Mouse (Mus musculus) hindbrain, embryonic 15.5 days (tissue): ENCODE data around the gene Zbtb8os. TPM values are rescaled to one million over a fixed set of nuclear protein-coding genes. Genes with fewer than 3 reads are reported as not detected.

ENCODE experiments used
- ATAC-seq: fragments of 200-750 bp; cut with Nextera tagmentation; 2 replicates; pipeline ENCODE4 v1.8.0; 2017; ENCODE audit warnings: low read depth, moderate number of reproducible peaks, moderate TSS enrichment; ENCODE audit not compliant: low FRiP score
- H3K27ac ChIP-seq: fragments of 300-500 bp; sonication (generic); replicated peaks from 2 replicates; pipeline ENCODE4 v1.5.1; 2015; ENCODE audit warnings: mild to moderate bottlenecking, inconsistent platforms
- H3K27me3 ChIP-seq: fragments of 300-500 bp; sonication (generic); 2 replicates; pipeline ENCODE4 v1.6.1; 2015; ENCODE audit warnings: control low read depth, inconsistent platforms
- H3K36me3 ChIP-seq: fragments of 300-500 bp; sonication (generic); 2 replicates; pipeline ENCODE4 v1.6.1; 2015; ENCODE audit warnings: control low read depth, inconsistent platforms
- H3K4me1 ChIP-seq: fragments of 300-500 bp; sonication (generic); replicated peaks from 2 replicates; pipeline ENCODE4 v1.6.1; 2015; ENCODE audit warnings: control low read depth, inconsistent platforms
- H3K4me2 ChIP-seq: fragments of 300-500 bp; sonication (generic); 2 replicates; pipeline ENCODE4 v1.6.1; 2015; ENCODE audit warnings: moderate library complexity, mild to moderate bottlenecking, inconsistent platforms
- H3K4me3 ChIP-seq: fragments of 300-500 bp; sonication (generic); 2 replicates; pipeline ENCODE4 v1.5.1; 2015; ENCODE audit warnings: mild to moderate bottlenecking, inconsistent platforms
- H3K9ac ChIP-seq: fragments of 300-500 bp; sonication (generic); 2 replicates; pipeline ENCODE4 v1.6.1; 2015; ENCODE audit warnings: inconsistent platforms
- H3K9me3 ChIP-seq: fragments of 300-500 bp; sonication (generic); 2 replicates; pipeline ENCODE4 v1.6.1; 2016; ENCODE audit warnings: control low read depth, inconsistent platforms
- WGBS: fragments of 180-500 bp; shearing (Covaris S2); methylation state at CpG from one replicate; pipeline ENCODE4 v1.1.7; 2015; 5-methylcytosine and 5-hydroxymethylcytosine counted together
- polyA plus RNA-seq: library from polyadenylated mRNA; unstranded; fragments of >200 nt; fragmentation: Nextera tagmentation; extraction: Ambion mirVana; gene quantifications from 2 replicates; pipeline ENCODE4 v1.2.1, GENCODE M21; 2015

Gene Zbtb8os
- polyA plus RNA-seq, 1 experiment from 2014 or later, result 18.1 TPM

GRCm38 (mm10) chr4:129399813-129400212, 64.3 kb downstream of the Zbtb8os start:
- no peak overlapping the region for H3K4me3 ChIP-seq
- no peak overlapping the region for H3K4me2 ChIP-seq
- no peaks in the 10 kb centered on the region for H3K36me3 ChIP-seq
- H3K4me1 ChIP-seq, result no peaks in the 10 kb centered on the region
- no peaks in the 10 kb centered on the region for H3K27me3 ChIP-seq
- H3K27ac ChIP-seq, result no peak overlapping the region
- no peak for ATAC-seq
- 85% methylated on average over 4 of the region's 4 CpGs for WGBS
- no peaks in the 10 kb centered on the region for H3K9me3 ChIP-seq
- H3K9ac ChIP-seq, result no peak overlapping the region

Other genes starting within 250 kb of the Zbtb8os start
- gene Tmem54, start 230.1 kb upstream of the Zbtb8os start, polyA plus RNA-seq, result 0.14 TPM in 1 of 2 replicates, not detected in the other
- gene Hpca, start 213.7 kb upstream of the Zbtb8os start, polyA plus RNA-seq, result 110 and 133 TPM in 2 replicates
- 12.5 and 15.0 TPM in 2 replicates for gene Fndc5, start 198.7 kb upstream of the Zbtb8os start, polyA plus RNA-seq
- gene S100pbp, start 146.0 kb upstream of the Zbtb8os start, polyA plus RNA-seq, result 19.6 and 20.5 TPM in 2 replicates
- 102 and 111 TPM in 2 replicates for gene Yars, start 145.9 kb upstream of the Zbtb8os start, polyA plus RNA-seq
- 8.3 and 9.5 TPM in 2 replicates for gene C77080, start 74.3 kb upstream of the Zbtb8os start, polyA plus RNA-seq
- gene Sync, start 48.1 kb upstream of the Zbtb8os start, polyA plus RNA-seq, result 1.5 and 1.6 TPM in 2 replicates
- 245 and 264 TPM in 2 replicates for gene Rbbp4, start 325 bp upstream of the Zbtb8os start, polyA plus RNA-seq
- 19.5 and 21.2 TPM in 2 replicates for gene Zbtb8a, start 42.4 kb downstream of the Zbtb8os start, polyA plus RNA-seq
- 15.7 and 17.1 TPM in 2 replicates for gene Zbtb8b, start 105.2 kb downstream of the Zbtb8os start, polyA plus RNA-seq
- gene Bsdc1, start 125.9 kb downstream of the Zbtb8os start, polyA plus RNA-seq, result 35.3 and 37.4 TPM in 2 replicates
- gene Tssk3, start 155.3 kb downstream of the Zbtb8os start, polyA plus RNA-seq, result 0.53 and 0.73 TPM in 2 replicates
- gene Fam229a, start 155.5 kb downstream of the Zbtb8os start, polyA plus RNA-seq, result 0.39 and 0.87 TPM in 2 replicates
- gene Marcksl1, start 177.9 kb downstream of the Zbtb8os start, polyA plus RNA-seq, result 1,671 and 1,849 TPM in 2 replicates
- 84.7 and 92.2 TPM in 2 replicates for gene Hdac1, start 207.0 kb downstream of the Zbtb8os start, polyA plus RNA-seq
- 11.7 and 13.6 TPM in 2 replicates for gene Lck, start 237.9 kb downstream of the Zbtb8os start, polyA plus RNA-seq
- 0.24 and 0.34 TPM in 2 replicates for gene Fam167b, start 242.9 kb downstream of the Zbtb8os start, polyA plus RNA-seq